Mouse (Mus musculus) small intestine, adult 2 months (tissue): ENCODE results near the gene Rasa3. TPM values are rescaled to one million over a fixed set of nuclear protein-coding genes. Genes with fewer than 3 reads are reported as not detected.
A peak's percentile ranks its signal among the peaks of the same experiment; 100 is the strongest.

Experiments used
- H3K27ac ChIP-seq: fragments of 200-500 bp; 2 replicates; pipeline ENCODE4 v1.5.1; 2012; ENCODE audit warnings: low read depth, low read length, control low read depth, inconsistent platforms; ENCODE audit not compliant: insufficient read depth
- H3K27me3 ChIP-seq: fragments of 200-500 bp; 2 replicates; pipeline ENCODE4 v1.6.1; 2012; ENCODE audit warnings: mild to moderate bottlenecking, moderate library complexity, low read length, inconsistent platforms; ENCODE audit not compliant: control insufficient read depth, insufficient read depth
- H3K36me3 ChIP-seq: fragments of 200-500 bp; 2 replicates; pipeline ENCODE4 v1.6.1; 2012; ENCODE audit warnings: mild to moderate bottlenecking, low read length, control low read depth, inconsistent platforms; ENCODE audit not compliant: control insufficient read depth, insufficient read depth
- H3K4me1 ChIP-seq: fragments of 200-500 bp; 2 replicates; pipeline ENCODE4 v1.6.1; 2012; ENCODE audit warnings: low read length, inconsistent platforms, mixed read lengths; ENCODE audit not compliant: control insufficient read depth, insufficient read depth, insufficient read length
- H3K4me3 ChIP-seq: fragments of 200-500 bp; 2 replicates; pipeline ENCODE4 v1.5.1; 2012; ENCODE audit warnings: low read depth, mild to moderate bottlenecking, control low read depth, inconsistent platforms, low read length, moderate library complexity
- CTCF ChIP-seq: fragments of 200-500 bp; IDR thresholded peaks from 2 replicates; pipeline ENCODE4 v1.5.1; 2012; ENCODE audit warnings: low read depth, mild to moderate bottlenecking, control low read depth, inconsistent platforms, low read length, moderate library complexity, mixed read lengths; ENCODE audit not compliant: insufficient replicate concordance, insufficient read length; ENCODE audit errors: extremely low read depth
- POLR2A ChIP-seq: fragments of 200-500 bp; IDR thresholded peaks from 2 replicates; pipeline ENCODE4 v1.6.1; 2012; ENCODE audit warnings: low read depth, mild to moderate bottlenecking, control low read depth, inconsistent platforms, low read length, moderate library complexity
- WGBS: fragments of 180-500 bp; shearing (Covaris S2); methylation state at CpG from one replicate; pipeline ENCODE4 v1.1.7; 2018; 5-methylcytosine and 5-hydroxymethylcytosine counted together
- polyA plus RNA-seq: library from polyadenylated mRNA; depleted of rRNA; stranded (reverse); fragments of >200 nt; gene quantifications from 2 replicates; pipeline ENCODE4 v1.2.3, GENCODE M21; 2012

The Rasa3 gene
- polyA plus RNA-seq, 1 experiment: 13.1 TPM

DNA sequence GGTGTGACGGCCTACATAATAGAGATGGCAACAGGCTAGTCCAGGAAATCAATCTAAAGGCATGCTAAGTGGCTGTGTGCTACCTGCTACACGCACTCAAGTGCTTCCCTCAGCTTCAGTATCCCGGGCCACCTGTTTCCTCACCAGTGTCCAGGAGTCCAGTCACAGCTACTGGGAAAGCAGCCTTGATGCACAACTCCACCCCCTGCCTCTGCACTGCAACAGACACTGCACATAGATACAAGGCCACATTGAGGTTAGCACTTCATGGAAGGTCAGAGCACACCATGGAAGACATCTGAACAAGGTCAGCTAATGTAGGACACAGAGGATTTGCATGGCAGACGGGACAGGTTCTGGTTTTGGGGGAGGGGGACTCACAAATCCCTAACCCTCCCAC is 11.9 kb downstream of the Rasa3 start:
- WGBS: 86% methylated on average over 4 of the region's 4 CpGs
- no peak overlapping the region for H3K4me3 ChIP-seq
- H3K36me3 ChIP-seq: 0 out of 2 replicates have a peak, but pooled peaks cover 2% of the 10 kb centered on the region
- H3K27me3 ChIP-seq: no peaks in the 10 kb centered on the region
- peaks cover 11% of the 10 kb centered on the region; the same call in 1 of the 2 replicates for H3K4me1 ChIP-seq
- no peak overlapping the region for H3K27ac ChIP-seq
- TF ChIP-seq CTCF (no peak), POLR2A (no peak)

DNA sequence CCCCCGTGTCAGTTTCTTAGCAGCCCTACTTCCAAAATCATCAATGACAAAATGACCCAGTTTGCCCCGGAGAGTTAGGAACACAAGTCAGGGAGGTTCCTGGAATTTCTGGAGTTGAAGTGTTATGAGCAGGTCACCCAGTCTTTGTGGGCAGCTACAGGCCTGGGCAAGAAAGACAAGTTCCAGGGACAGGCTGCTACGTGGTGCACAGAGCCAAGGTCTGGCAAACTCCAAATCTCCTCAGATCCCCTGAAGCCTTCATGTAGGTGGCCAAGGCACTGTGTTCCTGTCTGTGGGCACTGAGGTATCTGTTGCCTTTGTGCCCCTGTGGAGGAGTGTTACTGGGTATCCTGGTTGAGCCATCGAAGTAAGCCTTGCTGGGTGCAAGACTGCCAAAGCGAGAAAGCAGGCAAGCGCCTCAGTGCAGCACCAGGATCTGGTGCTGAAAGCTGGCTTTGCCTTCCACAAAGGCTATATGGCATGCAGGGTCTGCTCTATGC is 12.6 kb downstream of the Rasa3 start:
- no peaks in the 10 kb centered on the region for H3K27me3 ChIP-seq
- WGBS: 85% methylated on average over 6 of the region's 6 CpGs
- TF ChIP-seq CTCF (no peak), POLR2A (no peak)
- H3K27ac ChIP-seq: no peak overlapping the region
- H3K4me3 ChIP-seq: no peak overlapping the region
- peaks cover 9% of the 10 kb centered on the region; the same call in 1 of the 2 replicates for H3K4me1 ChIP-seq
- H3K36me3 ChIP-seq: 0 out of 2 replicates have a peak, but pooled peaks cover 2% of the 10 kb centered on the region

GRCm38 (mm10) chr8:13660323-13660722 is 17.1 kb downstream of the Rasa3 start:
- WGBS: 72% methylated on average over 13 of the region's 13 CpGs
- H3K4me3 ChIP-seq: no peak overlapping the region
- no peaks in the 10 kb centered on the region for H3K4me1 ChIP-seq
- no peaks in the 10 kb centered on the region for H3K27me3 ChIP-seq
- 0 out of 2 replicates have a peak overlapping the region, but pooled peaks have one; percentile 9 for H3K27ac ChIP-seq
- no peaks in the 10 kb centered on the region for H3K36me3 ChIP-seq
- no peak for TF ChIP-seq POLR2A
- TF ChIP-seq CTCF: no peak

GRCm38 (mm10) chr8:13657479-13657878 is 19.9 kb downstream of the Rasa3 start:
- H3K36me3 ChIP-seq: no peaks in the 10 kb centered on the region
- H3K27me3 ChIP-seq: no peaks in the 10 kb centered on the region
- 81% methylated on average over 12 of the region's 12 CpGs for WGBS
- H3K4me3 ChIP-seq: no peak overlapping the region
- no peak overlapping the region for H3K27ac ChIP-seq
- TF ChIP-seq CTCF (no peak), POLR2A (no peak)
- no peaks in the 10 kb centered on the region for H3K4me1 ChIP-seq

DNA sequence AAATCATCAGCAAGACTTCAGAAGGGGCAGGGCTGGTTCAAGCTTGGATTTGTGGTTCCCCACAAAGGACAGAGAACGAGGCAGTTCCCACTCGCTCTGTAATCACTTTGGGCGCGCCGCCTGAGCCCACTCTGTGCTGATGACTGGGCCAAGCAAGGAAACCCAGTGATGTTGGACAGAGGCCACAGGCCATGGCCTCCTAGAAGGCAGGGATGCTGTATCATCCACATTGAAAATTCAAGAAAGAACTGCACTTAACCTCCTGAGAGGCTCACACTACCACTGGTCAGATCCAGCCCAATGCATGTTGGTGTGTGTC is 22.4 kb downstream of the Rasa3 start:
- WGBS: 82% methylated on average over 5 of the region's 5 CpGs

DNA sequence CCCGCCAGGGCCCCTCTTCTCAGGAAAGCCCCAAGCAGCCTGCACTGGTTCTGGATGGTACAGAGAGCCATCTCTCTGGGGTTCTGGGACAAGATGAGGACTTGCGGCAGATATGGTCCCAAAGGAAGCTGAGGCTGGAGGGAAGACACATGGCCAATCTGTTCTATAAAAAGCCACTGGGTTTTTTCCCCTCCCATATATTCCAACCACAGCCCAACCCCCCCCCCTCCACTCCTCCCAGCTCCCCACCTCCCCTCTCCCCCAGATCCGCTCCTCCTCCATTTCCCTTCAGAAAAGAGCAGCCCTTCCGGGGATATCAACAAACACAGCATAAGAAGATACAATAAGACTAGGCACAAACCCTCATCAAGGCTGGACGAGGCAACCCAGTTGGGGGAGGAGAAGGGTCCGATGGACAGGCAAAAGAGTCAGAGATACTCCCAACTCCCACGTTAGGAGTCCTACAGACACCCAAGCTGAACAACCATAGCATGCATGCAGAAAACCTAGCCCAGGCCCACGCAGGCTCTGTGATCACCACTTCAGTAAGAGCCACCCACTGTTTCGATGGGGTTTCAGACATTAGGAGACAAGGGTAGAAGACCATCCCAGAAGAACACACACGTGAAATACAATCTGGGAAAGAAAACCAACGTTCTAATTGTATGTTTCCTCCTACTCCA is 22.9 kb downstream of the Rasa3 start:
- H3K27me3 ChIP-seq: no peaks in the 10 kb centered on the region
- 82% methylated on average over 11 of the region's 11 CpGs for WGBS
- peaks cover 6% of the 10 kb centered on the region for H3K4me1 ChIP-seq
- H3K36me3 ChIP-seq: no peaks in the 10 kb centered on the region
- no peak overlapping the region for H3K4me3 ChIP-seq
- TF ChIP-seq POLR2A: no peak
- TF ChIP-seq CTCF: no peak
- H3K27ac ChIP-seq: peak overlapping the region; percentile 45

More for the DNA sequence above, 22.4 kb downstream of the Rasa3 start:
- Histone ChIP-seq H3K4me3 (no peak overlapping the region), H3K27ac (peak overlapping the region; percentile 45), H3K27me3 (no peaks in the 10 kb centered on the region), H3K36me3 (no peaks in the 10 kb centered on the region), H3K4me1 (peaks cover 5% of the 10 kb centered on the region)
- TF ChIP-seq POLR2A (no peak), CTCF (no peak)

DNA sequence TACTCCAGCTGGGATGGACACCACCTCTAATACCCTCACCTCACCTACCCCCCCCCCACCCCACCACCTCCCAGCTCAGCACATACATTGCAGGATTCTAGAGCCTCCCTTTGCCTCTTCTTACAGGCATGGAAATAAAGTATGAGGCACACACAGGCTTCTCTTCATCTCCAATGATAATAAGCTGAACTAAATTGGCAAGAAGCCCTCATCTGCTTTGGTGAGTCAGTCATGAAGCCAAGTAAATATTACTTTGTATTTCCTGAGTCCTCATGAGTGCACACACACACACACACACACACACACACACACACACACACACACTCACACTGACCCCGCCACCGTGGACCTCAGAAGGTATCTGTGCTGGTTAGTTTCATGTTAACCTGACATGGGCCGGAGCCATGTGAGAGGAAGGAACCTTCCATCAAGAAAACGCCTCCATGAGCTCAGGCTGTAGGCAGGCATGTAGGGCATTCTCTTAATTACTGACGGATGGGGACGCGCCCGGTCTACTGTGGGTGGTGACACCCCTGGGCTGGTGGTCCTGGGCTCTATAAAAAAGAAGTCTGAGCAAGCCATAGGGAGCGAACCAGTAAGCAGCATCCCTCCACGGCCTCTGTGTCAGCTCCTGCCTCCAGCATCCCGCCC is 26.7 kb downstream of the Rasa3 start:
- WGBS: 78% methylated on average over 11 of the region's 11 CpGs
- no peaks in the 10 kb centered on the region for H3K36me3 ChIP-seq
- H3K27me3 ChIP-seq: no peaks in the 10 kb centered on the region
- no peak overlapping the region for H3K4me3 ChIP-seq
- peaks cover 14% of the 10 kb centered on the region for H3K4me1 ChIP-seq
- H3K27ac ChIP-seq: no peak overlapping the region; the same call in 1 of the 2 replicates
- TF ChIP-seq CTCF (no peak), POLR2A (no peak)
